Mouse (Mus musculus) ZHBTc4 (cell line): ENCODE results near the gene Slco2a1.

ENCODE experiments used
- DNase-seq: peaks from one replicate; pipeline ENCODE4 v3.0.0-alpha.2; 2011; ENCODE audit warnings: low read depth, low spot score

Slco2a1 gene

GRCm38 (mm10) chr9:103036971-103037391 is 48.5 kb downstream of the Slco2a1 start:
- DNase-seq = no peak

GRCm38 (mm10) chr9:103038266-103038665 is 49.8 kb downstream of the Slco2a1 start:
- DNase-seq = no peak

GRCm38 (mm10) chr9:103038705-103039104 is 50.2 kb downstream of the Slco2a1 start:
- DNase-seq = no peak

- no peak for DNase-seq
These were observed 52.1 kb downstream of the Slco2a1 start for GRCm38 (mm10) chr9:103040581-103040980.

- DNase-seq = no peak
These were observed 56.9 kb downstream of the Slco2a1 start for GRCm38 (mm10) chr9:103045406-103045805.

- DNase-seq = no peak
These were observed 60.6 kb downstream of the Slco2a1 start for GRCm38 (mm10) chr9:103049049-103049511.

- no peak for DNase-seq
These were observed 65.3 kb downstream of the Slco2a1 start for GRCm38 (mm10) chr9:103053829-103054228.

GRCm38 (mm10) chr9:103055061-103055460 is 66.5 kb downstream of the Slco2a1 start:
- DNase-seq = no peak

GRCm38 (mm10) chr9:103056164-103056563 is 67.7 kb downstream of the Slco2a1 start:
- DNase-seq = no peak

GRCm38 (mm10) chr9:103060551-103060950 is 72.0 kb downstream of the Slco2a1 start:
- no peak for DNase-seq

- DNase-seq = no peak
These were observed 73.0 kb downstream of the Slco2a1 start for GRCm38 (mm10) chr9:103061471-103062053.

- no peak for DNase-seq
These were observed 75.1 kb downstream of the Slco2a1 start for GRCm38 (mm10) chr9:103063591-103063990.

- DNase-seq = no peak
These were observed 78.3 kb downstream of the Slco2a1 start for GRCm38 (mm10) chr9:103066845-103067244.

GRCm38 (mm10) chr9:103067651-103068050 is 79.1 kb downstream of the Slco2a1 start:
- DNase-seq = no peak

- DNase-seq = no peak
These were observed 80.3 kb downstream of the Slco2a1 start for GRCm38 (mm10) chr9:103068769-103069168.

GRCm38 (mm10) chr9:103071541-103072203 is 83.2 kb downstream of the Slco2a1 start:
- no peak for DNase-seq

GRCm38 (mm10) chr9:103072204-103072599 is 83.7 kb downstream of the Slco2a1 start:
- DNase-seq = no peak

- DNase-seq = no peak
These were observed 84.5 kb downstream of the Slco2a1 start for GRCm38 (mm10) chr9:103072926-103073515.

GRCm38 (mm10) chr9:103076836-103077531 is 88.5 kb downstream of the Slco2a1 start:
- DNase-seq = no peak

GRCm38 (mm10) chr9:103078194-103078691 is 89.7 kb downstream of the Slco2a1 start:
- no peak for DNase-seq

GRCm38 (mm10) chr9:103080211-103080610 is 91.7 kb downstream of the Slco2a1 start:
- DNase-seq = peak; percentile 66
